Mouse (Mus musculus) midbrain, postnatal 0 days (tissue): ENCODE measurements around the gene Zic1. TPM values are rescaled to one million over a fixed set of nuclear protein-coding genes. Genes with fewer than 3 reads are reported as not detected.

ENCODE experiments used
- ATAC-seq: fragments of 200-750 bp; cut with Nextera tagmentation; 2 replicates; pipeline ENCODE4 v1.8.0; 2017; ENCODE audit warnings: moderate number of reproducible peaks, mild to moderate bottlenecking, moderate TSS enrichment, moderate library complexity; ENCODE audit not compliant: low FRiP score
- DNase-seq: peaks from one replicate; pipeline ENCODE4 v3.0.0-alpha.2; 2015; ENCODE audit warnings: low spot score
- H3K27ac ChIP-seq: fragments of 300-500 bp; sonication (generic); 2 replicates; pipeline ENCODE4 v1.5.1; 2014; ENCODE audit warnings: low read depth, mild to moderate bottlenecking, low read length, mixed read lengths
- H3K27me3 ChIP-seq: fragments of 300-500 bp; sonication (generic); 2 replicates; pipeline ENCODE4 v1.6.1; 2014; ENCODE audit warnings: low read length, control low read depth, mixed read lengths; ENCODE audit not compliant: insufficient read depth
- H3K36me3 ChIP-seq: fragments of 300-500 bp; sonication (generic); 2 replicates; pipeline ENCODE4 v1.6.1; 2014; ENCODE audit warnings: low read length, control low read depth, mixed read lengths; ENCODE audit not compliant: insufficient read depth
- H3K4me1 ChIP-seq: fragments of 300-500 bp; sonication (generic); 2 replicates; pipeline ENCODE4 v1.6.1; 2014; ENCODE audit warnings: mild to moderate bottlenecking, control low read depth, antibody characterized with exemption, low read length, mixed read lengths; ENCODE audit not compliant: insufficient read depth
- H3K4me2 ChIP-seq: fragments of 300-500 bp; sonication (generic); 2 replicates; pipeline ENCODE4 v1.6.1; 2014; ENCODE audit warnings: low read depth, mild to moderate bottlenecking, low read length, mixed read lengths; ENCODE audit not compliant: poor library complexity, severe bottlenecking
- H3K4me3 ChIP-seq: fragments of 300-500 bp; sonication (generic); 2 replicates; pipeline ENCODE4 v1.5.1; 2014; ENCODE audit warnings: low read depth, mild to moderate bottlenecking, low read length, moderate library complexity
- H3K9ac ChIP-seq: fragments of 300-500 bp; sonication (generic); replicated peaks from 2 replicates; pipeline ENCODE4 v1.6.1; 2014; ENCODE audit warnings: mild to moderate bottlenecking, low read length, moderate library complexity, mixed read lengths; ENCODE audit not compliant: poor library complexity, severe bottlenecking
- H3K9me3 ChIP-seq: fragments of 300-500 bp; sonication (generic); 2 replicates; pipeline ENCODE4 v1.6.1; 2016; ENCODE audit warnings: low read length, control low read depth
- CTCF ChIP-seq: IDR thresholded peaks from 2 replicates; pipeline ENCODE4 v1.5.1; 2016; ENCODE audit warnings: antibody characterized with exemption, mild to moderate bottlenecking
- WGBS: fragments of 180-500 bp; shearing (Covaris S2); extraction: QIAGEN DNeasy Blood & Tissue Kit; methylation state at CpG from one replicate; pipeline ENCODE4 v1.1.7; 2014; 5-methylcytosine and 5-hydroxymethylcytosine counted together
- polyA plus RNA-seq: library from polyadenylated mRNA; unstranded; fragments of >200 nt; fragmentation: Nextera tagmentation; extraction: Ambion mirVana; gene quantifications from 2 replicates; pipeline ENCODE4 v1.2.1, GENCODE M21; 2015
- total RNA-seq: library from RNA; depleted of rRNA; stranded (reverse); fragments of >200 nt; gene quantifications from 2 replicates; pipeline ENCODE4 v1.2.3, GENCODE M21; 2014

Gene Zic1
- total and polyA plus RNA-seq, 2 experiments from 2014 or later, result 8.2 to 146 TPM

- Histone ChIP-seq H3K4me3 (no peak overlapping the region), H3K4me2 (peak overlapping the region; percentile 36), H3K9ac (no peak overlapping the region; the same call in 1 of the 2 replicates), H3K36me3 (no peaks in the 10 kb centered on the region), H3K9me3 (no peaks in the 10 kb centered on the region), H3K27me3 (peaks cover 62% of the 10 kb centered on the region), H3K4me1 (no peaks in the 10 kb centered on the region), H3K27ac (peak overlapping the region; percentile 84)
- TF ChIP-seq CTCF, result no peak
- WGBS, result 4% methylated on average over 28 of the region's 28 CpGs
- ATAC-seq (no peak), DNase-seq (no peak)
Observed at GRCm38 (mm10) chr9:91383441-91384135, 18.0 kb upstream of the Zic1 start.

- 10% methylated on average over 24 of the region's 24 CpGs for WGBS
- peak overlapping the region; percentile 33; the same call in 1 of the 2 replicates for H3K9ac ChIP-seq
- no peaks in the 10 kb centered on the region for H3K4me1 ChIP-seq
- no peak for TF ChIP-seq CTCF
- peak overlapping the region; percentile 84 for H3K27ac ChIP-seq
- H3K27me3 ChIP-seq, result peaks cover 55% of the 10 kb centered on the region
- no peak for DNase-seq
- no peaks in the 10 kb centered on the region for H3K9me3 ChIP-seq
- H3K36me3 ChIP-seq, result no peaks in the 10 kb centered on the region
- H3K4me2 ChIP-seq, result peak overlapping the region; percentile 55; the same call in 1 of the 2 replicates
- no peak for ATAC-seq
- H3K4me3 ChIP-seq, result no peak overlapping the region
Observed at GRCm38 (mm10) chr9:91382471-91383255, 17.1 kb upstream of the Zic1 start.

- no peak for TF ChIP-seq CTCF
- H3K9ac ChIP-seq, result 0 out of 2 replicates have a peak overlapping the region, but pooled peaks have one; percentile 51
- H3K27me3 ChIP-seq, result peaks cover 50% of the 10 kb centered on the region
- 9% methylated on average over 2 of the region's 2 CpGs for WGBS
- peak overlapping the region; percentile 37; the same call in 1 of the 2 replicates for H3K4me3 ChIP-seq
- H3K9me3 ChIP-seq, result no peaks in the 10 kb centered on the region
- peak overlapping the region; percentile 84 for H3K27ac ChIP-seq
- no peak for ATAC-seq
- H3K4me2 ChIP-seq, result peak overlapping the region; percentile 55
- no peaks in the 10 kb centered on the region for H3K4me1 ChIP-seq
- no peak for DNase-seq
- no peaks in the 10 kb centered on the region for H3K36me3 ChIP-seq
Observed at GRCm38 (mm10) chr9:91382111-91382379, 16.4 kb upstream of the Zic1 start.

- peak overlapping the region; percentile 37 for H3K4me3 ChIP-seq
- no peaks in the 10 kb centered on the region for H3K4me1 ChIP-seq
- under 1% methylated on average over 66 of the region's 76 CpGs for WGBS
- H3K27me3 ChIP-seq, result peaks cover 54% of the 10 kb centered on the region
- no peak for TF ChIP-seq CTCF
- no peaks in the 10 kb centered on the region for H3K36me3 ChIP-seq
- peak; percentile 59 for ATAC-seq
- peak overlapping the region; percentile 55 for H3K4me2 ChIP-seq
- H3K9me3 ChIP-seq, result no peaks in the 10 kb centered on the region
- peak overlapping the region; percentile 51 for H3K9ac ChIP-seq
- H3K27ac ChIP-seq, result peak overlapping the region; percentile 84
- DNase-seq, result peak; percentile 89
Observed at GRCm38 (mm10) chr9:91381284-91382110, 15.9 kb upstream of the Zic1 start.

GRCm38 (mm10) chr9:91380458-91380914 lies 14.9 kb upstream of the Zic1 start:
- H3K4me3 ChIP-seq, result peak overlapping the region; percentile 37
- peak overlapping the region; percentile 7 for H3K27ac ChIP-seq
- no peak for ATAC-seq
- H3K9ac ChIP-seq, result peak overlapping the region; percentile 5; the same call in 1 of the 2 replicates
- H3K36me3 ChIP-seq, result no peaks in the 10 kb centered on the region
- no peaks in the 10 kb centered on the region for H3K4me1 ChIP-seq
- H3K4me2 ChIP-seq, result peak overlapping the region; percentile 40
- no peak for TF ChIP-seq CTCF
- no peaks in the 10 kb centered on the region for H3K9me3 ChIP-seq
- DNase-seq, result no peak
- peaks cover 59% of the 10 kb centered on the region for H3K27me3 ChIP-seq
- 4% methylated on average over 9 of the region's 9 CpGs for WGBS
